35 mouse cellular contexts compared by ENCODE assay signal in the genomic region with DNA sequence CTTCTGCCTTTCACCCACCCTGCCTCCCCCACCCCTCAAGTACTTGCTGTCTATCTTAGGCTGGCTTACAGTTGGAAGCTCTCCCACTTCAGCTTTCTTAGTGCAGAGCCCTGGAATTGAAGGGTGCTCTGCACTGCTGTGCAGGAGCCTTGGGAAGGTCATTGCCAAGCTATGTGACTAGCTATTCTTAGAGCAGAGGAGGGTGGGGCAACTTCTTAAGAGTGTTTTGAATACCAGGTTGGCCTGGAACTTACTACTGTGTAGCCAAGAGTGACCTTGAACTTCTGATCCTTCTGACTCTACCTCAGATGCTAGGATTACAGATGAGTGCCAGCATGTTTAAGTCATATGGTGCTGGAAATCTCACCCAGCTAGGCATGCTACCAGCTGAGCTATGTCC. TPM values are rescaled to one million over a fixed set of nuclear protein-coding genes. Genes with fewer than 3 reads are reported as not detected.
DNase-seq lines count a peak whose midpoint lies in the region; TF ChIP-seq lines count a peak whose summit lies in the region.
"Had no signal": no experiment of that assay in that cellular context is flagged by ENCODE, and none has a peak within 500 bp of the region (broad histone marks: within the 10 kb centered on the region; RNA-seq: fewer than 3 reads in every experiment).

No protein-coding gene starts in this region.

- H3K4me3 ChIP-seq in gastrocnemius, adult 2 months, result no peak overlapping the region
- H3K4me3 ChIP-seq in ES-Bruce4 (ENCODE audit: low read depth, low read length) (no peak overlapping the region), ES-E14 (ENCODE audit: insufficient read depth in 1 of 2, low read depth in 1 of 2, low read length in 2 of 2, poor library complexity in 1 of 2, severe bottlenecking in 1 of 2) (no peak overlapping the region)
- H3K4me3 ChIP-seq: embryonic facial prominence, embryonic 12.5 days; embryonic facial prominence, embryonic 15.5 days; heart, embryonic 12.5 days; heart, embryonic 15.5 days had no signal

- TF ChIP-seq POLR2A in ES-Bruce4 (IDR thresholded peaks at IDR 0.05; ENCODE audit: insufficient read depth, low read length), result no peak

- intact Hi-C loops in gastrocnemius, adult 2 months (cut with DNase I), result no loop called here

- no peaks in the 10 kb centered on the region for H3K27me3 ChIP-seq in ES-Bruce4 (ENCODE audit: control insufficient read depth, insufficient read depth, low read length, poor library complexity, severe bottlenecking)
- H3K27me3 ChIP-seq: CH12.LX; embryonic facial prominence, embryonic 12.5 days; embryonic facial prominence, embryonic 15.5 days; heart, embryonic 12.5 days; heart, embryonic 15.5 days; Patski had no signal

- peaks cover 12% of the 10 kb centered on the region for H3K4me1 ChIP-seq in ES-Bruce4 (ENCODE audit: control insufficient read depth, insufficient read depth, low read length)
- H3K4me1 ChIP-seq in ES-E14 (ENCODE audit: control insufficient read depth in 2 of 2, insufficient read depth in 2 of 2, low read length in 2 of 2, poor library complexity in 1 of 2), result peaks cover 5 to 14% of the 10 kb centered on the region in 2 experiments
- H3K4me1 ChIP-seq: embryonic facial prominence, embryonic 12.5 days; embryonic facial prominence, embryonic 15.5 days; heart, embryonic 12.5 days; heart, embryonic 15.5 days had no signal

- peak; percentile 86 for TF ChIP-seq EP300 in ES-Bruce4 (IDR thresholded peaks at IDR 0.05; ENCODE audit: insufficient read depth, low read depth, low read length)

- in situ Hi-C loops in ES-E14 (cut with MboI; ENCODE audit: low sequenced_read_pairs in 2 of 2, unreplicated experiment in 2 of 2), result no loop called here

- H3K27ac ChIP-seq in gastrocnemius, adult 2 months, result peak overlapping the region; percentile 72
- H3K27ac ChIP-seq in ES-Bruce4 (ENCODE audit: insufficient read depth, low read length), result peak overlapping the region; percentile 80
- H3K27ac ChIP-seq in ES-E14 (ENCODE audit: insufficient read depth, low read depth, low read length, poor library complexity, severe bottlenecking), result peak overlapping the region; percentile 41
- H3K27ac ChIP-seq: embryonic facial prominence, embryonic 12.5 days; embryonic facial prominence, embryonic 15.5 days; heart, embryonic 15.5 days; hindbrain, embryonic 14.5 days; hindbrain, postnatal 0 days had no signal

- no peak for TF ChIP-seq CTCF in gastrocnemius, adult 2 months (IDR thresholded peaks at IDR 0.05)
- TF ChIP-seq CTCF in ES-Bruce4 (IDR thresholded peaks at IDR 0.05; ENCODE audit: low read depth, low read length), result no peak

- H3K36me3 ChIP-seq in ES-Bruce4 (ENCODE audit: control insufficient read depth, insufficient read depth, low read length, poor library complexity, severe bottlenecking), result no peaks in the 10 kb centered on the region
- no peaks in the 10 kb centered on the region for H3K36me3 ChIP-seq in ES-E14 (ENCODE audit: control insufficient read depth, insufficient read depth, low read length, poor library complexity, severe bottlenecking)
- H3K36me3 ChIP-seq: embryonic facial prominence, embryonic 12.5 days; heart, embryonic 12.5 days; heart, embryonic 15.5 days had no signal

- DNase-seq in gastrocnemius, adult 2 months, result no peak
- DNase-seq in gastrocnemius, postnatal 10 days, result no peak
- peak; percentile 46 for DNase-seq in ES-E14 (ENCODE audit: low read depth, low spot score)
- peak; percentile 90 for DNase-seq in ZHBTc4 (ENCODE audit: low read depth, low spot score)
- DNase-seq in urinary bladder, postnatal 25 days (ENCODE audit: low spot score), result no peak
- DNase-seq in lung, postnatal 4 days, result no peak
- DNase-seq: adrenal gland, postnatal 14 days; B cell, adult 2 months; cerebellum, adult 11 months; cerebellum, adult 2 months; cerebellum, adult 9-11 months; cerebellum, postnatal 25 days; forebrain, postnatal 0 days; gastrocnemius, postnatal 14 days; heart, postnatal 14 days; heart, postnatal 4 days; kidney, adult 18-20 months had no signal

- H3K9ac ChIP-seq in ES-Bruce4 (ENCODE audit: low read depth, poor library complexity, severe bottlenecking) (no peak overlapping the region), ES-E14 (ENCODE audit: insufficient read depth, low read depth, low read length, poor library complexity, severe bottlenecking) (no peak overlapping the region)
- H3K9ac ChIP-seq: embryonic facial prominence, embryonic 12.5 days; embryonic facial prominence, embryonic 15.5 days; forebrain, postnatal 0 days; heart, embryonic 12.5 days; heart, embryonic 15.5 days; hindbrain, embryonic 14.5 days had no signal

- H3K9me3 ChIP-seq in ES-Bruce4 (replicated peaks; ENCODE audit: control insufficient read depth, insufficient read depth, low read length, poor library complexity, severe bottlenecking) (no peaks in the 10 kb centered on the region), ES-E14 (ENCODE audit: control insufficient read depth, insufficient read depth, low read depth, low read length) (no peaks in the 10 kb centered on the region)
- H3K9me3 ChIP-seq: embryonic facial prominence, embryonic 12.5 days; embryonic facial prominence, embryonic 15.5 days; G1E; heart, embryonic 12.5 days; heart, embryonic 15.5 days had no signal

TF ChIP-seq in ES-E14, 5 proteins besides CTCF, POLR2A, EP300 and RAD21:
- TF ChIP-seq HCFC1 (IDR thresholded peaks at IDR 0.05; ENCODE audit: borderline replicate concordance, insufficient read depth, low read length) (no peak), MAFK (IDR thresholded peaks at IDR 0.05; ENCODE audit: insufficient read depth, low read depth, low read length) (no peak), ZNF384 (IDR thresholded peaks at IDR 0.05; ENCODE audit: low read depth, low read length) (no peak), ZC3H11A (IDR thresholded peaks at IDR 0.05; ENCODE audit: borderline replicate concordance, low read depth, low read length) (no peak), CHD2 (IDR thresholded peaks at IDR 0.05; ENCODE audit: low read depth, low read length) (no peak)

RNA-seq across cellular contexts. Expression of gene Ccpg1, which starts 10.9 kb away (rescaled TPM):
- 10 to 100 TPM; 76.1 to 95.7 TPM for total RNA-seq in gastrocnemius, adult 2 months (2021)
- 10 to 100 TPM; 30.0 to 36.4 TPM for total RNA-seq in gastrocnemius, postnatal 10 days (2021)
- polyA plus RNA-seq in ES-Bruce4 (2011; ENCODE audit: insufficient read depth, insufficient read length, low read depth, missing spikeins), result 41.5 and 41.9 TPM in 2 replicates
- 31.3 and 45.2 TPM in 2 replicates for total RNA-seq in ES-E14 (2012; rRNA removed)

RNA-seq across cellular contexts. Expression of gene Ccpg1os, which starts 11.0 kb away (rescaled TPM):
- 10 to 100 TPM in 1 of 2 experiments, 1 to 10 TPM in 1; 8.8 to 11.8 TPM for total RNA-seq in gastrocnemius, adult 2 months (2021)
- total RNA-seq in gastrocnemius, postnatal 10 days (2021), result 1 to 10 TPM; 5.1 to 5.2 TPM
- polyA plus RNA-seq in ES-Bruce4 (2011; ENCODE audit: insufficient read depth, insufficient read length, low read depth, missing spikeins), result 13.0 and 15.4 TPM in 2 replicates
- total RNA-seq in ES-E14 (2012; rRNA removed), result 5.1 and 7.1 TPM in 2 replicates

RNA-seq across cellular contexts. Expression of gene Gm44503, which starts 37.5 kb away (rescaled TPM):
- total RNA-seq in gastrocnemius, adult 2 months (2021), result not detected
- total RNA-seq in gastrocnemius, postnatal 10 days (2021), result not detected
- polyA plus RNA-seq in ES-Bruce4 (2011; ENCODE audit: insufficient read depth, insufficient read length, low read depth, missing spikeins), result not detected in 2 replicates
- 0.04 TPM in 1 of 2 replicates, not detected in the other for total RNA-seq in ES-E14 (2012; rRNA removed)
- total RNA-seq: adrenal gland, adult 18-20 months; adrenal gland, postnatal 14 days; adrenal gland, postnatal 4 days; CH12.LX; G1E; gastrocnemius, postnatal 14 days; heart, adult 8-10 months; heart, postnatal 4 days; hindbrain, postnatal 0 days had no signal
- polyA plus RNA-seq: embryonic facial prominence, embryonic 12.5 days; embryonic facial prominence, embryonic 15.5 days; forebrain, embryonic 14.5 days; forebrain, postnatal 0 days; frontal cortex, adult 2 months; gonadal fat pad, adult 2 months; heart, embryonic 12.5 days; heart, embryonic 15.5 days; hindbrain, postnatal 0 days; inflammation-experienced regulatory T-cells, adult 6 months; intestine, embryonic 16.5 days; Patski had no signal

RNA-seq across cellular contexts. Expression of gene Dyx1c1, which starts 37.6 kb away (rescaled TPM):
- total RNA-seq in gastrocnemius, adult 2 months (2021), result 1 to 10 TPM in 1 of 2 experiments, under 1 TPM in 1; 0.94 to 1.4 TPM
- under 1 TPM; 0.47 to 0.59 TPM for total RNA-seq in gastrocnemius, postnatal 10 days (2021)
- 2.3 and 2.4 TPM in 2 replicates for polyA plus RNA-seq in ES-Bruce4 (2011; ENCODE audit: insufficient read depth, insufficient read length, low read depth, missing spikeins)
- total RNA-seq in ES-E14 (2012; rRNA removed), result 1.2 and 1.4 TPM in 2 replicates
- polyA plus RNA-seq: G1E had no signal

RNA-seq across cellular contexts. Expression of gene Pigb, which starts 44.0 kb away (rescaled TPM):
- 1 to 10 TPM; 3.4 to 4.1 TPM for total RNA-seq in gastrocnemius, adult 2 months (2021)
- 1 to 10 TPM; 4.4 to 5.3 TPM for total RNA-seq in gastrocnemius, postnatal 10 days (2021)
- 28.9 and 30.0 TPM in 2 replicates for polyA plus RNA-seq in ES-Bruce4 (2011; ENCODE audit: insufficient read depth, insufficient read length, low read depth, missing spikeins)
- total RNA-seq in ES-E14 (2012; rRNA removed), result 14.9 and 18.0 TPM in 2 replicates

Comparison
In these comparisons a context has a peak if more than half of its experiments do, and no peak if none do; other contexts are left out.
1. DNase-seq: peak in ES-E14 (single experiment) and ZHBTc4 (single experiment); none in gastrocnemius, adult 2 months (single experiment), gastrocnemius, postnatal 10 days (single experiment), urinary bladder, postnatal 25 days (single experiment) and lung, postnatal 4 days (0 of 2).
2. Peak in every context shown above with its lines, with median percentiles within 50 percentile points of each other: H3K27ac ChIP-seq.